Mouse (Mus musculus) left cerebral cortex, postnatal 10 days (tissue): Measurements from ENCODE around the gene Iqce. TPM values are rescaled to one million over a fixed set of nuclear protein-coding genes. Genes with fewer than 3 reads are reported as not detected.
"Not testable (repeated sequence)": the region's sequence is repeated elsewhere in the genome, so short reads cannot be mapped to it uniquely, and the experiment has no call there.

Source experiments
- DNase-seq, 2 experiments: peaks; one replicate each; pipeline ENCODE4 v3.0.0; 2021 to 2022; ENCODE audit warnings: low spot score in 2 of 2, mixed read lengths in 1 of 2; ENCODE audit errors: extremely low spot score in 1 of 2
- intact Hi-C: fragments of 180-260 bp; cut with DNase I; formaldehyde crosslinking; loops from one replicate; pipeline ENCODE4 v1.15.1; 2025
- total RNA-seq, 2 experiments: library from RNA; stranded (reverse); gene quantifications; 2 replicates each; pipeline ENCODE4 v1.2.3; 2021

Gene Iqce
- total RNA-seq, 2 experiments from 2014 or later, result 50.8 to 60.9 TPM

DNA sequence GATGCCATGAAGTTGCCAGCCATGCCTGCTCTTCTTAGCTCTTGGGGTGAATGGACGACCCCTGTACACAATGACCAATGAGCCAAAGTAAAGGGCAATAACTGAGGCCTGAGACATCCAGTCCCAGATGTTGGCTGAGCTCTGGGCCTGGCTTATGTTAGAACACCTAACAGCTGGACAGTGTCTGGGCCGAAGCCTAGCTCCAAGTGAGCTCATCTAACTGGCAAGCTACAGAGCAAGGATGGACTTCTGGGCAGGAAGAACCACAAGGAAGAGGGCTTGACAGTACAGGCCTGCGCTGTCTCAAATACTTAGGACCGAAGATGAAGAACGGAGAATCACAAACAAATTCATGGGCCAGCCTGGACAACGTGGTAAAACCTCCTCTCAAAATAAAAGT, 29.6 kb downstream of the Iqce start:
- intact Hi-C loops, DNase-seq: not testable (repeated sequence)

DNA sequence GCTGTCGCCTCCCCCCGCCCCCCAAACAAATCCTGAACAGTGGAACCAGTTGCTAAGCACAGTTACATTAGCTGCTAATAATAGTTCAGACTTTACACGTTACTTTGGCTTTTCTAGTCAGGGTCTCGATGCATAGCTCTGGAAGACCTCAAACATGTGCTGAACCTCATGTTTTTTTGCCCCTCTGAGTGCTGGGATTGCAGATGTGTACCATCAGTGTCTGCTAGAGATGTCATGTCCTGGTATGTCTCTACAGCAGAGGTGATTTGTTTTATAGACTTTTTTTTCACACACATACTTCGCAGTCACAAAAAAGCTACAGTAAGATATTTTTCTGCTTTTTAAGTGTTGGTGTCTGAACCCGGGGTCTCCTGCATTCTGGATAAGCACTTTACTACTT, 30.1 kb downstream of the Iqce start:
- DNase-seq, result no peak
- intact Hi-C loops, result no loop called here

DNA sequence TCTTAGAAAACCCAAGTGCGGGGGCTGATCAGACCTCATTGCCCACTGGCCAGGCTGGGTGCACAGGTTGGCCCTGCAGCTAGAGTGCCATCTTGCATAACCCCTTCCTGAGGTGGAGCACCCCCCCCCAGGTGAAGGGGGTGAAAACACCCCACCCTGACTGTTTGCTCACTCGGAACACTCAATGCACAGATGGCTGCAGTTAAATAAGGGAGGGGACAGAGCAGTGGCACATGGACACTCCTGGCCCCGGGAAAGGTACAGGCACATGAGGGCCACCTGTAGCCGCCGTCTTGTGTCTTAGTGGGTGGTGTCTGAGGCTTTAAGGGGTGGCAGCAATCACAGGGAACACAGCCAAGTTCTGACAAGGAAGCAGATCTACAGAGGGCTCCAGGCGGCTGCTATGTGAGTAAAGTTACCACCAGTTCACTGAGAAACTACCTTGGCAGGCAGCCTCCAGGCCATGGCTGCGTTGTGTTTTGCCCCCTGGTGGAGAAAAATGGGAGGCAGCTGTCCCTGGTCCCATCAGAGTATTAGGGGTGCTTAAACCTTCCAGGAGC, 38.5 kb downstream of the Iqce start:
- intact Hi-C loops, result loop anchor here (5.0 kb wide), 1 partner anchor 121 kb away; no protein-coding TSS in a partner anchor
- DNase-seq, result peak; percentile 71 to 79

DNA sequence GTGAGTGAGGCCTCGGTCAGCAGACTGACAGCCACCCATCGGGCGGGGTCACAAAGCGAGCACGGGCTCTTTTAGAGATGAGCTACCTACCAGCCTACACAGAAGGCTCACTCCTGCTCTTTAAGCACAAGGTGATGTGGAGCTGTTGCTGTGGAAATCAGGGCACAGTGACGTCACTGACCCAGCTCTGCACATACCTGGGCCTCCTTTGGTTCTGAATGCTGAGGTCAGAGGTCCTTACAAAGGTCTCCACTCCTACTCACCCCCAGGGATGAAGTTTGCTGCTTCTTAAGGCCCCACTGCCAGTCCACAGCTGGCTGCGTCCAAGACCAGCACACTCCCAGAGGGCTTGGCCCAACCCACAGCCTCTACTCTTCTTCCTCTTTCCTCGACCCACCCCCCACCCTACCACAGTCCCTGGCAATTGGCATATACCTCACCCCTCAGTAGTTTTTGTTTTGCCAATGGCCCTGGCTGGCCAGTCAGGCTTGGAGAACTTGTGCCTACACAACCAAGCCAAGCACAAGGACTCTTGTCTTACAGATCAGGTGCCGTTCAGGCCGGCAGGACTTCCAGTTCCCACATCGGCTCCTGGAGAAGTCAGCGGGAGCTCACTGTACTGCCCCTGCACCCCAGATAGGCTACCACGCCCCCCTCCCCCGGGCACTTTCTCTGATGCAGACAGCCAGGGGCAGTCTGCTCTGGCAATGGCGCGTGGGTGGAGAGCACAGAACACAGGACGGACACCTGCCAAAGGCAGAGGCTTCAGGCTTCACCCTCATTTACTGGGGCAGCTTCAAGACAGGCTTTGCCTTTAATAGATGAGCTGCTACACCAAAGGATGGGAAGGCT, 39.2 kb downstream of the Iqce start:
- peak; percentile 62 to 70 for DNase-seq
- intact Hi-C loops, result loop anchor here (5.0 kb wide), 1 partner anchor 121 kb away; no protein-coding TSS in a partner anchor

DNA sequence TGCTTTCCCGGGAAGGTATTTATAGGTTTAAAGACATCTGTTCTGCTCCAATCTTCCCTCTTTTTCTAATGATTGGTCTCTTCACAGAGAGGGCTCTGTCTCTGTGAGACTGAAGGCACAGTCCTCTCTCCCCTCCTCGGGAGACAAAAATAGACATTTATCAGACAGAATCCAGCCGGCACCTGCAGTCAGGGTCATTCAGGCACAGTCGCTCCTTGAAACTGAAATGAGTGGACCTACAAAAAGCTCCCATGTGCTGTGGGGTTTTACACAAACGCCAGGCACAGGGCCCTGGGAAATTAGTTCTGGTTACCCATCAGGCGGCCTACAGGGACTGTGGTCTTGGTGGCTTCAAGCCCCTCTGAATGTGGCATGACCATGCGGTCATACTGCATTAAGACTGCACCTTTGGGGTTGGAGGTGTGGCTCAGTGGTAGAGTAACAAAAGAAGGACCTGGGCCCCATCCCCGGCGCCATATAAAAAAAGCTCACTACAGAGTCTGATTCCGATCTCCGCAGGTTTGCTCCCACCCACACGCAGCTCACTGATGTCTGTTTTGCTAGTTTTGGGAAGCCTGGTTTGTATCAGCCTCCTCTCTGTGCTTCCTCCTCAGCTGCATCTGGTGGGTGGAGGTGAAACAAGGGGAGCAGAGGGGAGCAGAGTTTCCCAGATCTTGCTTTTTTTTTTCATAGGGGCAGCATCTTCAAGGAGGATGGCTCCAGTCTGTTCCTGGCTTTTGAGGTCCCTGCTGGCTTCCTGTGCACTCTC, 40.1 kb downstream of the Iqce start:
- intact Hi-C loops, result loop anchor here (5.0 kb wide), 1 partner anchor 120 kb away; no protein-coding TSS in a partner anchor
- DNase-seq, result no peak

DNA sequence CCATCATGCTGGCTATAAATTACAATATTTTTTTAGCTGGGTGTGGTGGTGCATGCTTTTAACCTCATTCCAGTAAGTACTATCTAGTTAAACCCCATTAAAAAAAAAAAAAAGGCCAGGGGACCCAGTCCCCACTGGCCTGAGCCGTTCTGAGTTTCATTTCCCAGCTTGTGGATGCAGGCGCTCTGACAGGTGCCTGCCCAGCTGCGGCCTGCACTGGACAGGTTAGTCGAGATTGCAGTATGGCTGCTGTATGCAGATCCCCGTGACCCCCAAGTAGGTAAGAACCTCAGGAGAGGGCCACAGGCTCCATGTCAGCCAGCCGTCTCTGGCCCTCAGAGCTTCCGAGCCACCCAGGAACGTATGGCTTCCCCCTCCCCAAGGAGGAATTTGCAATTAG, 40.8 kb downstream of the Iqce start:
- intact Hi-C loops, result loop anchor here (5.0 kb wide), 1 partner anchor 119 kb away; no protein-coding TSS in a partner anchor
- no peak for DNase-seq

DNA sequence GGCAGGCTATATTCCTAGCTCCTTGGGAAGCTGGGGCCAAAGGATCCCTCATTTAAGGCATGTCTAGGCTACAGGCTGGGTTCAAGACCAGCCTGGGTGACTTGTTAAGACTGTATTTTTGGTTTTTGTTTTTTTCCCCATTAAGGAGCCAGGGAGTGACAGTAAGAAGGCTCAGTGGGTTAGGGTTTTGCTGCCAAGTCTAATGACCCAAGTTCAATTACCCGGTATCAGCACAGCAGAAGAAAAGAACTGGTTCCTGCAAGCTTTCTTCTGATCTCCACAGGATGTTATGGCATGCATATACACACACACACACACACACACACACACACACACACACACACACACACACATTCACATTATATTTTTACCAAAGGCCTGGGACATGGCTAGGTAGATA, 41.8 kb downstream of the Iqce start:
- intact Hi-C loops, result loop anchor here (5.0 kb wide), 1 partner anchor 118 kb away; no protein-coding TSS in a partner anchor
- no peak for DNase-seq

DNA sequence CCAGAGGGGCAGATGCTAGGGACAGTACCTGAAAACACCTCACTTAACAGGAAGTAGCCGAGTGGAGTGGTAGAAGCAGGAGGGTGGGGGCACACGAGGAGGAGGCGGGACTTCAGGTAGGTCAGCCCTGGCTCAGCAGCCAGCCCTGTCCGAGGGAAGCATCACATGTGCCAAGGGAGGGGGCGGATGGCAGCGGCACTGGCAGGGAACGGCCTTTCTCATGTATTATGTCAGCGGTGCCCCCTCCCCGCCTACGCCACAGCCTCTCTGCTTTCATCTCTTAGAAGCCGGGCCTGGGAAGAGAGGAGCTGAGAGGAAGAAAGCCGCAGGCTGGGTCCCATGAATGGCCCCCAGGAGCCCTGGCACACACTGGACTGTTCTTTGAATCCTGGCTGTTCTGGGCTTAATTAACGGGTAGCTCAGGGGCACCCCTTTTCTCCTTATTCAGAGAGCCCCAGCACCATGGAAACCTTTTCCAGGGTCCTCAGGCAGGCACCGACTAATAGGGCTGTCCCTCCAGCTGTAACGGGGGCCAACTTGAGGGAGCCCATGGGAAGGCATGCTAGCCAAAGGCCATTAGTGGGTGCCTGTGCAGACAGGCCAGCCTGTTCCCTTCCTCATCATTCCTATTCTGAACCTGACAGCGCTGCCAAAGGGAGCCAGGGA, 42.4 kb downstream of the Iqce start:
- peak; percentile 83 to 84 for DNase-seq
- intact Hi-C loops, result loop anchor here (5.0 kb wide), 1 partner anchor 117 kb away; no protein-coding TSS in a partner anchor

DNA sequence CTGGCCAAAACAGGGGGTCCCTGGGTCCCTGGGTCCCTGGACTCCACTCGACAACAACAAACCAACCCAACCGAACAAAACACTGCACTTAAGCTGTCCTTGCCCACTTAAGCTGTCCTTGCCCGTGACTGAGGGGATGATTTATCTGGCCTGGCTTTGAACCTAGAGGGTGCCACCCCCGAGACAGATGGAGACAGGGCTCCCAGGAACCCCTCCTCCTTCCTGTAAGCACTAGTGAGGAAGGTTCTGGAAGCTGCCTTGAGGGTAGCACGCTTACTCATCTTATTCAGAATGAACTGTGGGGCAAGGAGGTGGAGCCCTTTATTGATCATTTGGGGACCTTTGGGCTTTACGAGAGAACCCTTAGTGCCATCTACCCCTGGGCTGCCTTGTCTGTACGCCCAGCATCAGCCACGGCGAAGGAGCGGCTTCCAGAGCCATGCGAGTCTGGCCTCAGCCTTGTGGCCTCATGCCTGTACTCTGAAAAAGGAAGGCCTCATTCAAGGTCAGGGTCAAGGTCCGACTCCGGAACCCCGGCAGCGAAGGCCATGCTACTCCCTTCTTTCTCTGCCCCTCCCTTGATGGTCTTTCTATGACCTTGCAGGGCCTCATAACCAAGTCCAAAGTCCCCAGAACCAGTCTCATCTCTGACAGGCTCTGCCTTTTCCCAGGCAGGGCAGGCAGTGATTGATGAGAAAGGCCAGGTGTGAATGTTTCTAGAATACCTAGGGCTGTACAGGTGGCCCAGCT, 47.9 kb downstream of the Iqce start:
- intact Hi-C loops, result no loop called here
- no peak for DNase-seq

DNA sequence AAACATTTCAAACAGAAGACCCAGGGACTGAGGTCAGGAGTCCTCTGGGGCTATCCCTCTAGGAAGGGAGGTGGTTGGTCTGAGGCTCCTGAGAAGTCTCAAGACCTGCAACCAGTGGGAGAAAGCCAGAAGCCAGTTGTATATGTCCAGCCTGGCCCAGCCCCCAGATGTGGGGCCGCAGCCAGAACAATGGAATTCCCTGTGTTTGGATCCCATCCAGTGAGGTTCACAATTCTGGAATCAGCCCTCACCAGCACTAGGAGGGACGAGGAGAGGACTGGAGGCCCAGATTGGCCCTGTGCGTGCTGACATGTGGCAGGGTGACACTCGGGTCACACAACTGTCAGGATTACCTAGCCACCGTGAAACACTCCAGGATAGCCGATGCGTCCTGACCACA, 49.6 kb downstream of the Iqce start:
- intact Hi-C loops, result no loop called here
- no peak for DNase-seq

DNA sequence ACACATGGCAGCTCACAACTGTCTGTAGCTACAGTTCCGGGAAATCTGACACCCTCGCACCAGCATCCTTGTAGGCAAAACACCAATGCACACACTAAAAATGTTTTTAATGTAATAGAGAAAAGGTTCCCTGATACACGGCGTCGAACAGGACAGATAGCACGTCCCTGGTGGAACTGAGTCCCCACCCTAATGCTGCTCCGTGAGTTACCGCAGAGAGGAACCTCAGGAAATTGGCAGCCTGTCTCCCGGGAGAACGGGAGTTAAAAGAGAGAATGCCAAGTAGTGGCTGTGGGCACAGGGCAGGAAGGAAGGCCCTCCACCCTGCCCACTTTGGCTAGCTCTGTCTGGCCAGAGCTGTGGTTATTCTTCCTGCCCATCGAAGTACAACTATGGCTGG, 50.9 kb downstream of the Iqce start:
- DNase-seq, result no peak
- intact Hi-C loops, result no loop called here

DNA sequence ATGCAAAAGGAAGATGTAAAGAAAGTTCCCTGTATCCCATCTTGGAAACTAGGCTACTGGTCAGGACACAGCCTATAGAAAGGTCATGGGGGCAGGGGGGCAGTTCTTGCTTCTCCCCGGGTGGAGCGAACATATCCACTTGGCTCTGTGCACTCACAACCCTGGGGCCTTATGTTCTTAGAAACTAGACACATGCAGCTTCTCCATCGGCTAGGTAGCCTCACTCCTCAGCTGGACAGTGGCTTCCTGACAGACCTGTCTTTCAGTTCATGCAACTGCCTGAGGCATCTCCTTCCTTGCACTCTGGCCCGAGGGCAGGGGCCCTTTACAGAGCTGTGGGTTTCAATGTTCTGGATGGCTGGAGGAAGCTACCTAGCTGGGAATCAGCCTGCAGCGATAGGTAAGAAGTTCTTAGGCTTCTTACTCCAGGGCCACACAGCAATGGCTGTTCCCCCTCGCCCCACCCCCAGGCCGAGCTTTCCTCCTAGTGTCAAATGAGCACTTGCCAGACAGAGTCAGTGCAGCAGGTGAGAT, 52.2 kb downstream of the Iqce start:
- DNase-seq, result no peak
- intact Hi-C loops, result no loop called here

DNA sequence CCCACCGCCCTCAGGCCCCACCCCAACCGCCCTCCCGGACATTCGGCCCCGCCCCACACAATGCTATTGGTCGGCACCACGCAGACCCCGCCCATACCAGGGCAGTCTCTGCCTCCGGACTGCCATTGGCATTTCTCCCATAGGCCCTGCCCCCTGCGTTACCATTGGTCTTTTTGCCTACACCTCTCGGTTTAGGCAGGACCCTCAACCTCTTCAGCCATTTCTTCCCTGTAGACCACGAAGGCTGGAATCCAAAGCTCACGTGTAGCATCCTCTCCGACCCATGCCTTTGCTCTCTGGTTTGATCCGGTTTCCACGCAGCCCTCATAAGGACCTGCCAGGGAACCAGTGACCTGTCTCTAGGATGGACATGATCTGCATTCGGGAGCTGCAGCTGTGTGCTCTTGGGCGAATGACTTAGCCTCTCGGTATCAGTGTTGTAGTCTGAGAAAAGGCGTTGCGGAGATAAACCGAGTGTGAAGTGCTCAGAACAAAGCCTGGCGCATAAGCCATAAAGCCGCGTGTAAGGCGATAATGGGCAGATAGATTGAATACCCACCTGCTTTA, 53.0 kb downstream of the Iqce start:
- intact Hi-C loops, result no loop called here
- peak; percentile 96 to 100 for DNase-seq

DNA sequence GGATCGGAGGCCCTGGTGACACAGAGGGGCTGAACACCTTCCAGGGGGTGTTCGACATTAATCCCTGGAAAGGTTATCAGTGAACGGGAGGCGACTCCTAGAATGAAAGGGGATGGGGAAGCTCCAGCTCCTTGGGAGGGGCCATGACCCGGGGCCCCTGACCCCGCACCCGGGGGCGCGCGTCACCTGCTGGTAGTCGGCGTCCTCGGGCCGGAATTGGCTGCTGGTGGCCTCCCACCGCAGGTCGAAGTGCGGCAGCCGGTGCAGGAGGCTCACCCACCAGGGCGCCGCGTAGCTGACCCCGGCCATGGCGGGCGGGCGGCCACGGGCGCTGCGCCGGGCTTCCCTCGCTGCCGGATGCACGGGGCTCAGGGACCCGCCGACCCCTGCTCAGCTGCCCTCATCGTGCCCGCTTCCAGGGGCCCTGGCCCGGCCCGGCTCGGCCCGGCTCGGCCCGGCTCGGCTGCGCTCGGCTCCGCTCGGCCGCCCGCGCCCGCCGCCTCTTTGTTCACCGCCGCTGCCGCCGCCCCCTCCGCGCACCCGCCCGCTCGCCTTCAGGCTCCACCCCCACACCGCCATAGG, 53.6 kb downstream of the Iqce start, which contains the start of gene Ttyh3:
Gene Ttyh3 (minus strand): TSS at position 513 of the 582 bp plus-strand sequence.
- intact Hi-C loops, result no loop called here
- DNase-seq, result peak in 1 of 2 experiments; percentile 77

DNA sequence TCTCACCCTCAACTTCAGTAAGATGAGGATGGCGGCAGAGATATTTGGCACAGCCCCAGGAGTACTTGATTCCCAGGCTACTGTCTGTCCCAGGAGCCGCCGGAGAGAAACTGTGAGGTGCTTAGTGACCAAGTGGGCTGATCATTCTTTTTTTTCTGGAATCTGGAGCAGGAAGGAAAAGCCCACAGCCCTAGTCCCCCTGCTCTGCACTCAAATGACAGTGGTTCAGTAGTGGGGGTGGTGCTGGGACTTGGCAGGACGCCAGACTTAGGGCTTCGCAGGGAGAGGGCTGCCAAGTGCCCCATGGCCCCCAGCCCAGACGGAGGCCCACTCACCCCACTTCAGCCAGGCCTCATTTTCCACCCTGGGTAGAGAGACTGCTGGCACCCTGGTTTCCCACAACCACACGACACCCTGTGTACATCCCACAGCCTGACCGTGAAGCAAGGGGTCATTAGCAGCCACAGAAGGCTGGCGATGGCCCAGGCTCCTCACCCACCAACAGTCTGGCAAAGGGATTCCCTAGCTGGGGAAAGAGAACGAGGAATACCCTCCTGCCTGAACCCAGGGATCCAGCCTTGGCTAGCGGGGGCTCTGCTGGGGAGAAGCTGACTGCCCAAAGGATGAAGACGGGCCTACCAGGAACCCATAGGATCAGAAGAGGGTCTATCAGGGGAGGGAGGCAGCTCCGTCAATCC, 54.2 kb downstream of the Iqce start:
- DNase-seq, result peak; percentile 75 to 85
- intact Hi-C loops, result no loop called here

DNA sequence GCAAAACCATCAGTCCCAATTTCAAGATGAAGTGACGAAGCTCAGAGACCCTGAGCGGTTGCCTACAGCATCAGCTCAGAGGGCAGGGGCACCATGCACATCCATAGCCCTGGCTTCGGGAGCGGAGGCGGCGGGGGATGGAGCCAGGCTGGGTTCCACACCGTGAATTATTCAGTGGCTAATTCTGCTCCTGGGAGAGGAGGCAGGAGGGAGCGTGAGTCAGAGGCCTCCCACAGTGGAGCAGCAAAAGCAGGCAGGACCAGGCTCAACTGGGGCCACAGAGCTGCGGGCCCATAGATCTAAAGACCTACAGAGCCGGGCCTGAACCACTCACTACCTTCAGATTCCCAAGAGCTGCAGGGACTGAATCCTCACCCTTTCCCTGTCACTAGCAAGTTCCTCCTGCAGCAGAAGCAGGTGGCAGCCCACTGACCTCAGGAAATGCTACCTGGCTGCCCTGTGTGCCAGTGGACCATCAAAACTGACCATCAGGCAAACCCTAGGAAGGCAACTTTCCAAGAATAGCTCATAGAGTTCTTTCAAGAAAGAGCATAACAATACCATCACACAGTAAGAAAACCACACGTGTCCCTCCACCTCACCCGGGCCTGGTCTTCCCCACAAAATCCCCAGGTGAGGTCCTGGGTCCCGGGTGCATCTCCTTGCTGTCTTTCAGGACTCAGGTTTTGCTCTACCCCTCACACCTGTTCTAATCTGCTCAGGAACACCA, 55.0 kb downstream of the Iqce start:
- intact Hi-C loops, result no loop called here
- DNase-seq, result peak in 1 of 2 experiments; percentile 44
